Mouse (Mus musculus) midbrain, postnatal 0 days (tissue): ENCODE measurements around the gene Ets1. TPM values are rescaled to one million over a fixed set of nuclear protein-coding genes. Genes with fewer than 3 reads are reported as not detected.

Source experiments
- ATAC-seq: fragments of 200-750 bp; cut with Nextera tagmentation; 2 replicates; pipeline ENCODE4 v1.8.0; 2017; ENCODE audit warnings: moderate number of reproducible peaks, mild to moderate bottlenecking, moderate TSS enrichment, moderate library complexity; ENCODE audit not compliant: low FRiP score
- DNase-seq: peaks from one replicate; pipeline ENCODE4 v3.0.0-alpha.2; 2015; ENCODE audit warnings: low spot score
- H3K27ac ChIP-seq: fragments of 300-500 bp; sonication (generic); 2 replicates; pipeline ENCODE4 v1.5.1; 2014; ENCODE audit warnings: low read depth, mild to moderate bottlenecking, low read length, mixed read lengths
- H3K27me3 ChIP-seq: fragments of 300-500 bp; sonication (generic); 2 replicates; pipeline ENCODE4 v1.6.1; 2014; ENCODE audit warnings: low read length, control low read depth, mixed read lengths; ENCODE audit not compliant: insufficient read depth
- H3K36me3 ChIP-seq: fragments of 300-500 bp; sonication (generic); 2 replicates; pipeline ENCODE4 v1.6.1; 2014; ENCODE audit warnings: low read length, control low read depth, mixed read lengths; ENCODE audit not compliant: insufficient read depth
- H3K4me1 ChIP-seq: fragments of 300-500 bp; sonication (generic); 2 replicates; pipeline ENCODE4 v1.6.1; 2014; ENCODE audit warnings: mild to moderate bottlenecking, control low read depth, antibody characterized with exemption, low read length, mixed read lengths; ENCODE audit not compliant: insufficient read depth
- H3K4me2 ChIP-seq: fragments of 300-500 bp; sonication (generic); 2 replicates; pipeline ENCODE4 v1.6.1; 2014; ENCODE audit warnings: low read depth, mild to moderate bottlenecking, low read length, mixed read lengths; ENCODE audit not compliant: poor library complexity, severe bottlenecking
- H3K4me3 ChIP-seq: fragments of 300-500 bp; sonication (generic); 2 replicates; pipeline ENCODE4 v1.5.1; 2014; ENCODE audit warnings: low read depth, mild to moderate bottlenecking, low read length, moderate library complexity
- H3K9ac ChIP-seq: fragments of 300-500 bp; sonication (generic); replicated peaks from 2 replicates; pipeline ENCODE4 v1.6.1; 2014; ENCODE audit warnings: mild to moderate bottlenecking, low read length, moderate library complexity, mixed read lengths; ENCODE audit not compliant: poor library complexity, severe bottlenecking
- H3K9me3 ChIP-seq: fragments of 300-500 bp; sonication (generic); 2 replicates; pipeline ENCODE4 v1.6.1; 2016; ENCODE audit warnings: low read length, control low read depth
- CTCF ChIP-seq: IDR thresholded peaks from 2 replicates; pipeline ENCODE4 v1.5.1; 2016; ENCODE audit warnings: antibody characterized with exemption, mild to moderate bottlenecking
- WGBS: fragments of 180-500 bp; shearing (Covaris S2); extraction: QIAGEN DNeasy Blood & Tissue Kit; methylation state at CpG from one replicate; pipeline ENCODE4 v1.1.7; 2014; 5-methylcytosine and 5-hydroxymethylcytosine counted together
- polyA plus RNA-seq: library from polyadenylated mRNA; unstranded; fragments of >200 nt; fragmentation: Nextera tagmentation; extraction: Ambion mirVana; gene quantifications from 2 replicates; pipeline ENCODE4 v1.2.1, GENCODE M21; 2015
- total RNA-seq: library from RNA; depleted of rRNA; stranded (reverse); fragments of >200 nt; gene quantifications from 2 replicates; pipeline ENCODE4 v1.2.3, GENCODE M21; 2014; rRNA removed

Gene Ets1
- total RNA-seq (10.8 and 16.0 TPM in 2 replicates), polyA plus RNA-seq (8.4 and 8.9 TPM in 2 replicates)

GRCm38 (mm10) chr9:32635627-32636385 is at the start of gene Ets1:
Gene Ets1, plus strand, starts transcription at chr9:32636221.
- no peaks in the 10 kb centered on the region for H3K9me3 ChIP-seq
- no peaks in the 10 kb centered on the region for H3K36me3 ChIP-seq
- under 1% methylated on average over 10 of the region's 10 CpGs for WGBS
- no peaks in the 10 kb centered on the region for H3K4me1 ChIP-seq
- no peak within 1 kb of the TSS for H3K27ac ChIP-seq
- no peaks in the 10 kb centered on the region; the same call in 1 of the 2 replicates for H3K27me3 ChIP-seq
- peak within 1 kb of the TSS; percentile 21; the same call in 1 of the 2 replicates for H3K4me2 ChIP-seq
- H3K9ac ChIP-seq = no peak within 1 kb of the TSS
- no peak for TF ChIP-seq CTCF
- DNase-seq = peak; percentile 25
- H3K4me3 ChIP-seq = no peak within 1 kb of the TSS
- no peak for ATAC-seq

- DNase-seq = peak; percentile 86
- TF ChIP-seq CTCF = peak; percentile 96
- Histone ChIP-seq H3K4me3 (no peak overlapping the region), H3K36me3 (no peaks in the 10 kb centered on the region), H3K4me2 (no peak overlapping the region), H3K27me3 (no peaks in the 10 kb centered on the region), H3K9me3 (no peaks in the 10 kb centered on the region), H3K27ac (no peak overlapping the region), H3K9ac (no peak overlapping the region), H3K4me1 (peaks cover 10% of the 10 kb centered on the region; the same call in 1 of the 2 replicates)
- WGBS = 9% methylated on average over 8 of the region's 8 CpGs
- ATAC-seq = 0 out of 2 replicates have a peak, but pooled peaks have one; percentile 64
Observed at GRCm38 (mm10) chr9:32589900-32590299, 46.1 kb upstream of the Ets1 start.

- H3K4me2 ChIP-seq = no peak overlapping the region
- H3K27me3 ChIP-seq = no peaks in the 10 kb centered on the region
- no peaks in the 10 kb centered on the region for H3K9me3 ChIP-seq
- 27% methylated on average over 5 of the region's 5 CpGs for WGBS
- H3K9ac ChIP-seq = no peak overlapping the region
- ATAC-seq (no peak), DNase-seq (peak; percentile 48)
- TF ChIP-seq CTCF = no peak
- peaks cover 10% of the 10 kb centered on the region; the same call in 1 of the 2 replicates for H3K4me1 ChIP-seq
- H3K27ac ChIP-seq = no peak overlapping the region
- H3K36me3 ChIP-seq = no peaks in the 10 kb centered on the region
- H3K4me3 ChIP-seq = no peak overlapping the region
Observed at GRCm38 (mm10) chr9:32590571-32590970, 45.5 kb upstream of the Ets1 start.

GRCm38 (mm10) chr9:32591732-32592582 is 44.1 kb upstream of the Ets1 start:
- Histone ChIP-seq H3K9me3 (no peaks in the 10 kb centered on the region), H3K36me3 (no peaks in the 10 kb centered on the region), H3K27ac (no peak overlapping the region), H3K4me1 (peaks cover 10% of the 10 kb centered on the region; the same call in 1 of the 2 replicates), H3K4me3 (no peak overlapping the region), H3K4me2 (no peak overlapping the region), H3K27me3 (peaks cover 5% of the 10 kb centered on the region; the same call in 1 of the 2 replicates), H3K9ac (no peak overlapping the region)
- TF ChIP-seq CTCF = peak; percentile 98
- 6% methylated on average over 14 of the region's 14 CpGs for WGBS
- DNase-seq (peak; percentile 91), ATAC-seq (peak; percentile 65)

DNA sequence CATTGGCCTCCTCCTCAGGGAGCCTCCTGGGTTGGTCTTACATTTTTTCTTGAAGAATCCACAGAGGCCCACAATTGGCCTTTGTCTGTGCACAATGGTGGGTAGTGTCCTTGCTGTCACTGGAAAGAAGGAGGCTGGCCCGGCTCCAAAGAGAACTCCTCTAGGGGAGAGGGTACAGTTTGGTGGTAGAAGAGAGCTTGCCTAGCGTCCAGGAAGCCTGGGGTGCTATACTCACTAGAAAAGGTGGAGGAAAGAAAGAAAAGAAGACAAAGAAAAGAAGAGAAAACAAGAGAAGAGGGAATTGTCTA is 43.5 kb upstream of the Ets1 start:
- Histone ChIP-seq H3K9me3 (no peaks in the 10 kb centered on the region), H3K9ac (no peak overlapping the region), H3K4me2 (no peak overlapping the region), H3K27me3 (peaks cover 5% of the 10 kb centered on the region; the same call in 1 of the 2 replicates), H3K4me3 (no peak overlapping the region), H3K36me3 (no peaks in the 10 kb centered on the region), H3K27ac (no peak overlapping the region), H3K4me1 (peaks cover 10% of the 10 kb centered on the region; the same call in 1 of the 2 replicates)
- no peak for TF ChIP-seq CTCF
- WGBS = 15% methylated on average over 2 of the region's 2 CpGs
- ATAC-seq (no peak), DNase-seq (no peak)
